Mouse (Mus musculus) effector memory CD4-positive, alpha-beta T cell, adult 5 months (primary cell): Measurements from ENCODE around the gene Bod1l. TPM values are rescaled to one million over a fixed set of nuclear protein-coding genes. Genes with fewer than 3 reads are reported as not detected.

ENCODE experiments used
- polyA plus RNA-seq: library from polyadenylated mRNA; unstranded; fragments of 100-300 nt; shearing (Covaris generic); gene quantifications from one replicate; pipeline ENCODE4 v1.2.1, GENCODE M21; 2017

Gene Bod1l
- 50.2 TPM for polyA plus RNA-seq

GRCm38 (mm10) chr5:41844147-41844529 lies at the start of gene Bod1l:
Gene Bod1l, minus strand, starts transcription at chr5:41844315.

DNA sequence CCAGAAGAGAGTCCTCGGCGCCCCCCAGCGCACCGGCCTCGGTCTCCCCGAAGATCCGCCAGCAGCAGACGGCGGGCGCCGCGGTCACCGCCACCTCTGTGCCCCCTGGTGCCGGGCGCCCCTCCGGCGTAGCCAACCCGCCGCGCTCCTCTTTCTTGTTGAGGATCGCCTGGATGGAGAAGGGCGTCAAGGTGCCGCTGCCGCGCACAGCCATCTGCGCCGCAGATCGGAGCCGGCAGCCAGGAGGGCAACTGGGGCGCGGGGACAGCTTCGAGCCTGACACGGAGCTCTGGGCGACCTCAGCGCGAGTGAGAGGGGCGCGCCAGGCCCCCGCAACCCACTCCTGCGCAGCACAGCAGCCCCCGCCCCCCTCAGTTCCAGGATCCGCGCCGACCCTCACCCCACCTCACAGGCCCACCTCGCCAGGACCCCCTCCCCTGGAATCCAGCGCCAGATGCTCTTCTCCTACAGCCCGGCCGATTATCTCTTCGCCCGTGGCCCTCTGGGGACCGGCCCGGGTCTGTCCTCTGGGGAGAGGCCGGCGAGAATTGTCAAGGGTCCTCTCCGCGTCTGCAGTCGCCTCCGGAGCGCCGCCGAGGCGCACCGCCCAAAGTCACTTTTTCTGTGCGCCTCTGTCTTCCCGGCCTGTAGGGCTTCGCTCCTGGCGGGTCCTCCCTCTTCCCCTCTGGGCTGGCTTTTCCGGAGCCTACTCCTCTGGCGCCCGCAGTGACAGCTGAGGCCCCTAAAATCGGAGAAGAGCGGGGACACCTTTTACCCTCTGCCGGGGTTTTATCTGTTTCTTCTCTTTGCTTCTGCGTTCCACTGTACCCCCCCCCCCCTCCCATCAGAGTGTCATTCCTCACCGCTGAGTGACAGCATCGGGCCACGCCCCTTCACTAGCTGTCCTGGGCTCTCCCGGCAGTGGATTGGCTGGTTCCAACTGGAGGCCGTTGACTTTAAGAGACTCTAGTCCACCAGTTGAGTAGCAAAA lies 80.1 kb downstream of the Bod1l start, which contains the start of gene Nkx3-2:
TSS of gene Nkx3-2 (minus strand) at position 771 of the 991 bp plus-strand sequence.

Other genes with a start within 250 kb of the Bod1l start
- gene Rab28, start 136.2 kb downstream of the Bod1l start, polyA plus RNA-seq: 30.2 TPM
- gene Nkx3-2, start 79.8 kb downstream of the Bod1l start, polyA plus RNA-seq: 0.21 TPM
- gene Gm16223, start 223.6 kb upstream of the Bod1l start, polyA plus RNA-seq: not detected